Mouse (Mus musculus) skeletal muscle tissue, postnatal 0 days (tissue): ENCODE data around the gene Olfr764-ps1. TPM values are rescaled to one million over a fixed set of nuclear protein-coding genes. Genes with fewer than 3 reads are reported as not detected.

Experiments
- polyA plus RNA-seq: library from polyadenylated mRNA; unstranded; fragments of >200 nt; fragmentation: Nextera tagmentation; extraction: Ambion mirVana; gene quantifications from 2 replicates; pipeline ENCODE4 v1.2.1, GENCODE M21; 2015

The Olfr764-ps1 gene
- not detected in 2 replicates for polyA plus RNA-seq

DNA sequence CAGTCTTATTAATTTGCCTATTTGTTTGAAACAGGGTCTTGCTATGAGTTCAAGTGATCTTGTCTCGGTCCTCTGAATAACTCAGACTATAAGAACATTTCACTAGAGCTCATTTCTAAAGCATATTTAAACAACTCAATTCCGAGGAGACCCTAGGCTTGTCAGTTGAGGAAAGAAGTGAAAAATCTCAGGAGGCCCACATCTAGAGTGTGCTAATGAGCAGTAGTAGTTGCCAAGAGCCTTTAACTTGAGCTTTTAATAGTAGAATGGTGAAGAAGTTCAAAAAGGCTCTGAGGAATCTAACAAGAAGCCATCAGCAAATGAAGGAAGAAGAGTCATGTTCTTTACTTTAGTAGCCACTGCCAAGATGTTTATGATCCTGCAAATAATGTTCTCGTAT is at the start of gene Olfr764-ps1:
Olfr764-ps1 (minus strand) TSS at position 101 of the 400 bp plus-strand sequence.

GRCm38 (mm10) chr10:129082810-129083209 is 43.1 kb upstream of the Olfr764-ps1 start, which contains the start of gene Olfr767:
Gene Olfr767, minus strand, starts transcription at chr10:129082910.

GRCm38 (mm10) chr10:129068877-129069276 is 29.2 kb upstream of the Olfr764-ps1 start, which contains the start of gene Olfr766-ps1:
Gene Olfr766-ps1, minus strand, starts transcription at chr10:129068977.

DNA sequence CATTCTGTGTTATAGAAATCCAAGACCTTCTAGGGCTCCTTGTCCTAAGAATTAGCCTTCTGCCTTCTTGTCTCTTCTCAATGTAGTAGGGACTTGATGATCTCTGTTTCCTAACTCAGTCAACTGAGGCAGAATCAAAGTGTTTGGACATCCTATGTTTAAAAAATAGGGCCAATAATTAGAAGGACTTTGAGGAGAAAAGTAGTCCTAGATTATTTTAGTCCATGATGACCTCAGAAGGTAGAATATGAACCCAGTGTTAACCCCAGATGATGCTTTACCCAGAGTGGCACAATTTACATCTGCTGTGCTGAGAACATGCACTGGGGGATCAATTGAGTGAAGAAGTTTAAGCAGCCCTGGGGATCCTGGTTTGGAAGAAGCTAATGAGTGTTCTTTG is 10.2 kb upstream of the Olfr764-ps1 start, which contains the start of gene Olfr765:
Olfr765 (minus strand) TSS at position 101 of the 400 bp plus-strand sequence.

DNA sequence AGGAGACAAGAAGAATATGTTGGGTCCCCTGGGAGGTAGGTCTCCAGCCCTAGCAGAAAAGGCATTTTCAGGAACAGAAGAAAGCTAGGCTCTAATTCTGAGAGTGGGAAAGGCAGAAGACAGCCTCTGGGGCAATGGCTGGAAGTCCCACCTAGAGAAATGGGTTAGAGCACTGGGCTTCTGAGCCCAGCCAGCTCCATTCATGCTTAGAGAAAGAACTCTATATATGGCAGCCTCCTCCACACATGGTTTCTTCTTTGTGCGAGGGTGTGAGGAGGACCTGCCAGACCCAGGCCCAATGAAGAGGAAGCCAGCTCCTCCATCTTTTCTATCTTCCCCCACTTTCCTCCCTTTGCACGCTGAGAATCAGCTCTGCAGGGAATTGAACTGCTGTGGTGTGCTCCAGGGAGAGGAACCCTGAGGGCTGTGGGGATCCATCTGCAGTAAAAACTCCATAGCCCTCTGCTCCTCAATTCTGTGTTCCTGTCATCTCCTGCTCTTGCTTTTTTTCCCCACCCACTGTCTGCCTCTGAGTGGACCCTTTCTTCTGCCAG is 29.3 kb downstream of the Olfr764-ps1 start, which contains the start of gene Olfr763:
Olfr763 (plus strand) TSS at position 504 of the 554 bp plus-strand sequence.

DNA sequence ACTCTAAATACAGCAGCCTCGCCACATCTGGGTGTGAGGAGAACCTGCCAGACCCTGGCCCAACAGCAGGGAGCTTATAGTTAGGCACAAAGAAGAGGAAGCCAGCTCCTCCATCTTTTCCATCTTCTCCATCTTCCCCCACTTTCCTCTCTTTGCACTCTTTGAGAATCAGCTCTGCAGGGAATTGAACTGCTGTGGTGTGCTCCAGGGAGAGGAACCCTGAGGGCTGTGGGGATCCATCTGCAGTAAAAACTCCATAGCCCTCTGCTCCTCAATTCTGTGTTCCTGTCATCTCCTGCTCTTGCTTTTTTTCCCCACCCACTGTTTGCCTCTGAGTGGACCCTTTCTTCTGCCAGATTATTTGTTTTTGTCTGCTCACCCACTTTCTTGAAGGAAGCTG is 50.6 kb downstream of the Olfr764-ps1 start, which contains the start of gene Olfr9:
Olfr9 (plus strand) TSS at position 301 of the 400 bp plus-strand sequence.

Other genes starting within 250 kb of the Olfr764-ps1 start
- gene Mmp19, start 249.0 kb downstream of the Olfr764-ps1 start, polyA plus RNA-seq: 0.99 and 2.1 TPM in 2 replicates
- 28.7 TPM in 2 replicates for gene Dnajc14, start 235.8 kb downstream of the Olfr764-ps1 start, polyA plus RNA-seq
- 11.2 and 11.9 TPM in 2 replicates for gene Tmem198b, start 235.5 kb downstream of the Olfr764-ps1 start, polyA plus RNA-seq
- 85.9 and 110 TPM in 2 replicates for gene Sarnp, start 222.6 kb downstream of the Olfr764-ps1 start, polyA plus RNA-seq
- gene Ormdl2, start 218.3 kb downstream of the Olfr764-ps1 start, polyA plus RNA-seq: 14.4 and 18.7 TPM in 2 replicates
- 1.7 and 2.1 TPM in 2 replicates for gene Gdf11, start 148.2 kb downstream of the Olfr764-ps1 start, polyA plus RNA-seq
- gene Cd63, start 138.9 kb downstream of the Olfr764-ps1 start, polyA plus RNA-seq: 697 and 764 TPM in 2 replicates
- gene Rdh5, start 117.0 kb downstream of the Olfr764-ps1 start, polyA plus RNA-seq: 15.9 and 16.8 TPM in 2 replicates
- 280 and 296 TPM in 2 replicates for gene Bloc1s1, start 115.9 kb downstream of the Olfr764-ps1 start, polyA plus RNA-seq
- 80.0 and 81.3 TPM in 2 replicates for gene Itga7, start 106.1 kb downstream of the Olfr764-ps1 start, polyA plus RNA-seq
- gene Mettl7b, start 78.9 kb downstream of the Olfr764-ps1 start, polyA plus RNA-seq: 0.12 and 1.8 TPM in 2 replicates
- gene Olfr9, start 50.5 kb downstream of the Olfr764-ps1 start, polyA plus RNA-seq: not detected in 2 replicates
- gene Olfr763, start 29.1 kb downstream of the Olfr764-ps1 start, polyA plus RNA-seq: not detected in 2 replicates
- not detected in 2 replicates for gene Olfr765, start 10.1 kb upstream of the Olfr764-ps1 start, polyA plus RNA-seq
- not detected in 2 replicates for gene Olfr766-ps1, start 29.1 kb upstream of the Olfr764-ps1 start, polyA plus RNA-seq
- gene Olfr767, start 43.0 kb upstream of the Olfr764-ps1 start, polyA plus RNA-seq: not detected in 2 replicates
- not detected in 2 replicates for gene Olfr768, start 59.5 kb upstream of the Olfr764-ps1 start, polyA plus RNA-seq
- gene Olfr769, start 78.0 kb upstream of the Olfr764-ps1 start, polyA plus RNA-seq: not detected in 2 replicates
- not detected in 2 replicates for gene Olfr770, start 99.1 kb upstream of the Olfr764-ps1 start, polyA plus RNA-seq
- gene Olfr771, start 124.9 kb upstream of the Olfr764-ps1 start, polyA plus RNA-seq: not detected in 2 replicates
- gene Olfr772, start 138.0 kb upstream of the Olfr764-ps1 start, polyA plus RNA-seq: not detected in 2 replicates
- gene Olfr773, start 147.5 kb upstream of the Olfr764-ps1 start, polyA plus RNA-seq: not detected in 2 replicates
- gene Olfr774, start 196.3 kb upstream of the Olfr764-ps1 start, polyA plus RNA-seq: not detected in 2 replicates
- not detected in 2 replicates for gene Olfr775, start 208.5 kb upstream of the Olfr764-ps1 start, polyA plus RNA-seq
- not detected in 2 replicates for gene Olfr776, start 219.2 kb upstream of the Olfr764-ps1 start, polyA plus RNA-seq
- not detected in 2 replicates for gene Olfr777, start 231.6 kb upstream of the Olfr764-ps1 start, polyA plus RNA-seq